Mouse (Mus musculus) megakaryocyte, embryonic 14.5 days (primary cell): ENCODE results near the gene Agbl3. TPM values are rescaled to one million over a fixed set of nuclear protein-coding genes. Genes with fewer than 3 reads are reported as not detected.

ENCODE experiments used
- H3K27me3 ChIP-seq: replicated peaks from 2 replicates; pipeline ENCODE3; 2012; ENCODE audit warnings: inconsistent platforms
- H3K36me3 ChIP-seq: replicated peaks from 2 replicates; pipeline ENCODE3; 2012; ENCODE audit warnings: low read length, inconsistent platforms, mixed read lengths
- H3K4me1 ChIP-seq: 2 replicates; pipeline ENCODE4 v1.6.1; 2012; ENCODE audit warnings: inconsistent platforms
- H3K4me3 ChIP-seq: replicated peaks from 2 replicates; pipeline ENCODE3; 2012; ENCODE audit warnings: moderate library complexity, mild to moderate bottlenecking, inconsistent platforms
- H3K9me3 ChIP-seq: 2 replicates; pipeline ENCODE4 v1.6.1; 2012; ENCODE audit warnings: inconsistent platforms
- FLI1 ChIP-seq: IDR thresholded peaks from 2 replicates; pipeline ENCODE4 v1.6.1; 2012; ENCODE audit warnings: low read length, inconsistent platforms, mixed read lengths
- GATA1 ChIP-seq: IDR thresholded peaks from 3 replicates; pipeline ENCODE4 v1.6.1; 2012; ENCODE audit warnings: mixed read lengths, low read length, inconsistent platforms, borderline replicate concordance
- polyA plus RNA-seq: library from polyadenylated mRNA; stranded (reverse); fragments of >175 nt; gene quantifications from 2 replicates; pipeline ENCODE4 v1.2.3, GENCODE M21; 2012; ENCODE audit warnings: low replicate concordance; ENCODE audit not compliant: insufficient read depth

The Agbl3 gene
- polyA plus RNA-seq, 1 experiment, result 2.9 TPM

- TF ChIP-seq GATA1 (no peak; the same call in 2 of the 3 replicates), FLI1 (no peak)
- peaks cover 97% of the 10 kb centered on the region for H3K4me1 ChIP-seq
- peak overlapping the region; percentile 88 for H3K4me3 ChIP-seq
- H3K27me3 ChIP-seq, result no peaks in the 10 kb centered on the region
- H3K36me3 ChIP-seq, result peaks cover 95% of the 10 kb centered on the region
- no peaks in the 10 kb centered on the region for H3K9me3 ChIP-seq
These were observed 89.1 kb downstream of the Agbl3 start for GRCm38 (mm10) chr6:34869225-34869915.

DNA sequence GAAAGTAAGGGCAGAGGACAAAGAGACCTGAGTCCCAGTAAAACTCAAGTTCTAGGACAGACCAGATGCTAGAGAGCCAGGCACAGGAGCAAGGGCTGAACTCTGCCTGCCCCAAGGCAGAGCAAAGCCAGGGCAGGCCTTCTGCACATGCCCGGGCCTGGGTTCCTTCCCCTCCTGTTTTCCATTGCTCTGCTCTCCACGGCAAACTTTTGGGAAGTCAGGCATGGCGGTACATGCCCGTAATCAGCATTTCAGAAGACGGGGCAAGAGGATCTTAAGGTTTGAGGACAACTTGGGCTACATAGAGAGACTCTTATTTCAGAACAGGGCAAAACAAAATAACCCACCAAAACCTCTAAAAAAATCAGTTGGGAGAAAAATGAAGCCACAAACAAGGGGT is 89.9 kb downstream of the Agbl3 start:
- Histone ChIP-seq H3K36me3 (peaks cover 93% of the 10 kb centered on the region), H3K4me1 (peaks cover 100% of the 10 kb centered on the region), H3K9me3 (no peaks in the 10 kb centered on the region), H3K4me3 (peak overlapping the region; percentile 88), H3K27me3 (no peaks in the 10 kb centered on the region)
- no peak for TF ChIP-seq GATA1

GRCm38 (mm10) chr6:34870724-34871123 is 90.5 kb downstream of the Agbl3 start:
- Histone ChIP-seq H3K4me1 (peaks cover 100% of the 10 kb centered on the region), H3K36me3 (peaks cover 92% of the 10 kb centered on the region)

DNA sequence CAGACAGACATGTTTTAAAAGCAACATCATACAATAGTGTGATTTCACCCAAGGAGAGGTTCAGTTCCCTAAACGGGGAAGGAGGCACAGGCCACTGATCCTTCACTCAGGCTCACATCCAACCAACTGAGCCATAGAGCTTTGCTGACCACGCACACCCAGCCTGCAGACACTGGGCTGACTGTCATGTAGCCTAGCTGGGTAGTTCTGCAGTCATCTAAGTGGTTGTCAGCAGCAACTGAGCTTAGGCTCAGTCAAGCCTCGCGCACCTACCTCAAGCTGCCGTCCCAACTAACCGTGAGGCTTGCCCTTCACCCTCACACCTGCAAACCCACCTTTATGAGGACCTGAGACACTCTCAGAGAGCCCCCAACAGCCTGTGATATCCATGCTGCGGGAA is 91.7 kb downstream of the Agbl3 start:
- peaks cover 100% of the 10 kb centered on the region for H3K4me1 ChIP-seq
- H3K27me3 ChIP-seq, result no peaks in the 10 kb centered on the region
- H3K4me3 ChIP-seq, result peak overlapping the region; percentile 96
- TF ChIP-seq GATA1 (no peak), FLI1 (no peak)
- H3K9me3 ChIP-seq, result no peaks in the 10 kb centered on the region
- peaks cover 92% of the 10 kb centered on the region for H3K36me3 ChIP-seq

More at GRCm38 (mm10) chr6:34870724-34871123, 90.5 kb downstream of the Agbl3 start:
- H3K4me3 ChIP-seq, result peak overlapping the region; percentile 69
- no peaks in the 10 kb centered on the region for H3K9me3 ChIP-seq
- no peak for TF ChIP-seq GATA1
- TF ChIP-seq FLI1, result no peak
- H3K27me3 ChIP-seq, result no peaks in the 10 kb centered on the region

DNA sequence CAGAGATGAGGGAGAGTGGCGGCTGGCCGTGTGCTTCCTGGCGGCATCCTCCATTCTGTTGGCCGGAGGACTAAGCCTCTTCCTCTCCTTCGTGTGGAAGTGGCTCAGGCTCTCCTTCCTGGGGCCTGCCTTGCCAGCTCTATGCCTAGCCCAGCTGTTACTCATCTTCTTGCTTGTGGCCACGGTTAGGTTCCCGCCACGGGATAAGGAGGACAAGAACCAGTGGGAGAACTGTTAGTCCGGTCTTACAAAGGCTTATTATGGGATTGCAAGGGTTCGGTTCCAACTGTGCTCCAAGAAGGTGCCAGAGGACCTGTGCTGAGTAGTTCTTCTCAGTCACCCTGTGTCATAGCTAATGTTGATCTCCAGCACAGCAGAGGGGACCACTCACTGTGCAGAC is 92.6 kb downstream of the Agbl3 start:
- no peaks in the 10 kb centered on the region for H3K9me3 ChIP-seq
- H3K27me3 ChIP-seq, result no peaks in the 10 kb centered on the region
- H3K4me1 ChIP-seq, result peaks cover 94% of the 10 kb centered on the region
- H3K4me3 ChIP-seq, result peak overlapping the region; percentile 96
- peaks cover 83% of the 10 kb centered on the region for H3K36me3 ChIP-seq
- no peak for TF ChIP-seq GATA1
- no peak for TF ChIP-seq FLI1

DNA sequence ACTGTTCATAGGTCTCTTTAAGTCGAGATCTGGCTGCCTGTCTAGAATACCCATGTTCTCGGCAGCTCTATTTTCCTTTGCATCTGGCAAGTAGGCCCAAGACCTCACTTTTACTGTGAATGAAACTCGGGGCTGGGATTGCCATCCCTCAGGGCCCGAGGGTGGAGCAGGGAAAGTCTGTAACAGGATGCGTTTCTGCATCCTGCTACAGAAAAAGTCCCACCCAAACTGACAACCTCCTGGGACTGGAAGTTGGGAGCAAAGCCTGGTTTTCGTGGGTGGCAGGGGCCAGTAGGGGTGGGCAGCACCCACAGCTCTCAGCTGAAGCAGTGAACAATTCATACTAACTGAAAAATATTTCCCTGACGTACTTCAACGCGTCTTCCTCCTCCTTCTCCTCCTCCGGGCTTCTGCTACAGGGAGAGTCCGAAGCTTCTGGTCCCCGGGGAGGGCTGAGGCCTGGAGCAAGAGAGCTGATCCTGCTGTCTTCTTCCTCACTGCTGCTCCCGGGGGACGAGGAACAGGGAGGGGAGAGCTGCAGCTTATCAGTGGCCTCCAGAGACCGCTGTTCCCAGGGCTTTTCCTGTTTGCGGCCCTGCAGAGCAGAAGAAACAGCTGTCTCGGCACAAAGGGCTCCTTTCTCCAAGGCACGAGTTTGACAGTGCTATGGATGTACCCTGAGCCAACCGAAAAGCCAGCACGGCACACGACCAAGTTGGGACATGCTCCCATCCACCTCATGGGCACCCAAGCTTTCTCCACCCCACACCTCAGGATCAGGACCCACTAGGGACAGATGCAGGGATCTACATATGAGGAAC is 94.1 kb downstream of the Agbl3 start:
- Histone ChIP-seq H3K4me1 (peaks cover 92% of the 10 kb centered on the region), H3K27me3 (no peaks in the 10 kb centered on the region), H3K36me3 (peaks cover 75% of the 10 kb centered on the region), H3K9me3 (no peaks in the 10 kb centered on the region), H3K4me3 (peak overlapping the region; percentile 96)
- peak; percentile 83 for TF ChIP-seq FLI1
- TF ChIP-seq GATA1, result peak; percentile 96

GRCm38 (mm10) chr6:34875268-34875761 is 95.1 kb downstream of the Agbl3 start:
- Histone ChIP-seq H3K27me3 (no peaks in the 10 kb centered on the region), H3K36me3 (peaks cover 75% of the 10 kb centered on the region), H3K9me3 (no peaks in the 10 kb centered on the region), H3K4me1 (peaks cover 91% of the 10 kb centered on the region), H3K4me3 (peak overlapping the region; percentile 96)
- TF ChIP-seq GATA1 (no peak), FLI1 (no peak)

DNA sequence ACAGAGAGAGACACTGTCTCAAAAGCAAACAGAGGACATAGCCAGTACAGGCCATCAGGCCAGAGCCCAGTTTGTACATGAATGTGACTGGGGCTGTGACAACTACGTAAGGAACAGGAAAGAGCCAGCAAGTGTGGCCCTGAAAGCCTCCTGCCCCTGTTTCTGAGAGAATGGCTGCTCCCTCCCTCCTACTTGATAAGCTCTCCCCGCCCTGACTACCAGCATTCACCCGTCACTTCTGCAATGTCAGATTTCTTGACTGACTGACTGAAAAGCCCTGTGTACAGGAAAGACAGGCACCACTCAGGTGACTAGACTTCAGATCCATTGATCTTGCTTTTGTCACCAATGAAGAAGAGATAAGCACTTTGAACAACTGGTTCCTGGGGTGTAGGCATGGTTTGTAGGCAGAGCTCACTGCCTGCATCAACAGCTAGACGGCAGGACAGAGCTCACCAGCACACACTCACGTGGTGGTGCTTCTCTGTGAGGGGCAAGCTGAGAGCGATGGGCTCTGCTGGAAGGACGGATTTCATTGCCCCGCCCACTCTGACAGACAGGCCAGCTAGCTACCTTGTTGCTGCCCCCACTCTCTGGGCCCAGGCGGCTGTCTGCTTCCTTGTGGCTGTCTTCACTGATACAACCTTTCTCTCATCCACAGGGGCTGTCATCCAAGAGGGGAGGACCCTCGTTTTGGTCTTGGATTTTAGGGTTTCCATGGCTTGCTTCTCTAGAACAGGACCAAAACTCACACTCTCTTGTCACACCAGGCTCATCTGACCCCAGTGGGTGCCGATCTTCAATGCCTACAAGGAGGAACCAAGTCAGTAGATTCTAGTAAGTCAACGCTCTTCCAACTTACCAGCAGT is 96.0 kb downstream of the Agbl3 start:
- TF ChIP-seq FLI1 (no peak), GATA1 (no peak)
- Histone ChIP-seq H3K4me1 (peaks cover 89% of the 10 kb centered on the region), H3K4me3 (peak overlapping the region; percentile 96), H3K9me3 (no peaks in the 10 kb centered on the region), H3K36me3 (peaks cover 75% of the 10 kb centered on the region), H3K27me3 (no peaks in the 10 kb centered on the region)

DNA sequence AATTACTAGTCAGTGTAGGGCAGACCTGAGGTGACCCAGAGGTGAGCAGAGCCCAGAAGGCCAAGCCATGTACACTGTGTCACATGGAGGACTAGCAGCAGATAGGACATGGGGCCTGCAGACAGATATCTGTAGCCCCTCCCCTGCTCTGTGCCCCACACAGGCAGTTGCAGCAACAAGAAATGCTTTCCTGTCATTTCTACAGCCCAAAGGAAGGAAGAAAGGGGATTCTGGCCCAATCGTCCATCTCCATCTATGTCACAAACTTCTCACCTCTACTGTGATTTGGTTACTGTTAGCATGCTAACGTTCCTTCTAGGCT is 96.6 kb downstream of the Agbl3 start:
- no peaks in the 10 kb centered on the region for H3K9me3 ChIP-seq
- H3K36me3 ChIP-seq, result peaks cover 75% of the 10 kb centered on the region
- H3K4me3 ChIP-seq, result peak overlapping the region; percentile 96
- H3K4me1 ChIP-seq, result peaks cover 87% of the 10 kb centered on the region
- TF ChIP-seq GATA1 (no peak), FLI1 (no peak)
- no peaks in the 10 kb centered on the region for H3K27me3 ChIP-seq
